Mouse (Mus musculus): ENCODE measurements around the gene Slc4a5.

Gene Slc4a5

GRCm38 (mm10) chr6:83231486-83231885 is 11.9 kb downstream of the Slc4a5 start:
- DNase-seq (ENCODE audit: low read depth, low spot score): no peak

GRCm38 (mm10) chr6:83233306-83233705 is 13.7 kb downstream of the Slc4a5 start:
- DNase-seq (ENCODE audit: low read depth, low spot score): no peak

DNA sequence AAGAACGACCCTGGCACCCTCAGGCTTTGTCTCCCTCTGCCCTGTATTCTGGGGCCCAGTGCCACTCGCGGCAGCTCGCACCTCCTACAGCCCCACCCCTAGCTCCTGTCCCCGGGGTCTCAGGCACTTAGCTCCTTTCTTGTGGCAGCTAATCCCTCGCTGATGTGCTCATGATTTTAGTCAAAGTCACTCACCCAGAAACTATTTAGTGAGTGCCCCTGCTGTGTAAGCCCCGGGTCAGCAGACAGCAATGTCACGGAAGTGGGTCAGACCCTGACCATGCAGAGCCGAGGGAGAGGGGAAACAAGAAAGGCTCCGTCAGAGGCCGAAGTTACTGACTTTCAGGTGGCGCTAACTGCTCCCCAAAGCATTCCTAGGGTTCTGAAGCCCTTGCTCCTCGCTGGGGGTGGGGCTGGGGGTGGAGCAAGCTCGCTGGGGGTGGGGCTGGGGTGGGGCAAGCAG is 14.7 kb downstream of the Slc4a5 start:
- no peak for DNase-seq (ENCODE audit: low read depth, low spot score)

- no peak for DNase-seq (ENCODE audit: low read depth, low spot score)
These were observed 17.5 kb downstream of the Slc4a5 start for GRCm38 (mm10) chr6:83237123-83237522.

- DNase-seq (ENCODE audit: low read depth, low spot score): no peak
These were observed 24.9 kb downstream of the Slc4a5 start for GRCm38 (mm10) chr6:83244422-83245061.

- DNase-seq (ENCODE audit: low read depth, low spot score): no peak
These were observed 25.5 kb downstream of the Slc4a5 start for GRCm38 (mm10) chr6:83245134-83245533.

DNA sequence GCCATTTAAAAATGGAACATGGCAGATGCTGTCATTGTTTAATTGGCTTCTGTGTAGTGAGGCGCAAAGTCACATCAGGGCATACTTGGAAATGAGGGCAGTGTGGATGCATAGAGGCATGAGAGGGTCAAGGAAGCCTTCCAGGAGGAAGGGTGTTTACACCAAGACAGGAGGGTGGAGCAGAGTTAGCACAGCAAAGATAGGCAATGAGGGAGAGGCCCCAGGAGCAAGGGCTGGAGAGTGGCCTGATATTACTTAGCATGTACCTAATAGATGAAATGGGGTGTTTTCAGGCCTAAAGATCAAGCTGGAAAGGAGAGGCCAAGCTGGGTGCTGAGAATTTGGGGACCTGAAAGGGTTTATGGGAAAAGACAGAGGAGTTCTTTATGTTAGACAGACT is 26.4 kb downstream of the Slc4a5 start:
- DNase-seq (ENCODE audit: low read depth, low spot score): no peak

DNA sequence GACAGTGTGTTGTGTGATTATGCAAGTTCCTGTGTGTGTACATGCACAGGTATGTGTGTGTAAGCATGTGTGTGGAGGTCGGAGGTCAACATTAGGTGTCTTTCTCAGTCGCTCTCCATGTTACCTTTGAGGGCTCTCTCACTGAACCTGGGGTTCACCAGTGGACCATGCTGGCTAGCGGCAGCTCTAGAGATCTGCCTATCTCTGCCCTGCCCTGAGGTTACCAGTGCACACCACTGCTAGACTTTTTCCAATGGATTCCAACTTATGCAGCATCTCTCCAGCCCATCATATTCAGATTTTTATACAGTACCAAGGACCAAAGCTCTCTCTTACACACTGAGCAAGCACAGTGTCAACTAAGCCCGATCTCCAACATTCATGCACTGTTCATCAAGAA is 27.1 kb downstream of the Slc4a5 start:
- DNase-seq (ENCODE audit: low read depth, low spot score): no peak

DNA sequence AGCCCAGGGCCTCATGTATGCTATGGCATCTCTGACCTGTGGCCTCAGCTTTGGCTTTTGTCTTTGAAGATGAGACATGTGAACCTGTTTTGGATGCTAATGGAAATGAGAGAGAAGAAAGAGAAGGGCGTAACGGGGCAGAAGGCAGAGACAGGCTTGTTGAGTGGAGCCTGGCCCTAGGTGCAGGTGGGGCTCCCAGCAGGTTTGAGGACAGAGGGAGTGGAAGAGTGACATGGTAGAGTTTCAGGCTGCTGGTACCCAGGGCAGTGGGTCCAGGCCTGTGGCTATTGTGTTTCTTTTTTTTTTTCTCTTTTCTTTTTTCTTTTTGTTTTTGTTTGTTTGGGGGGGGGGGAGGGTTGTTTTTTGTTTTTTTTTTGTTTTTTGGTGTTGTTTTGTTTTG is 27.5 kb downstream of the Slc4a5 start:
- DNase-seq (ENCODE audit: low read depth, low spot score): no peak

DNA sequence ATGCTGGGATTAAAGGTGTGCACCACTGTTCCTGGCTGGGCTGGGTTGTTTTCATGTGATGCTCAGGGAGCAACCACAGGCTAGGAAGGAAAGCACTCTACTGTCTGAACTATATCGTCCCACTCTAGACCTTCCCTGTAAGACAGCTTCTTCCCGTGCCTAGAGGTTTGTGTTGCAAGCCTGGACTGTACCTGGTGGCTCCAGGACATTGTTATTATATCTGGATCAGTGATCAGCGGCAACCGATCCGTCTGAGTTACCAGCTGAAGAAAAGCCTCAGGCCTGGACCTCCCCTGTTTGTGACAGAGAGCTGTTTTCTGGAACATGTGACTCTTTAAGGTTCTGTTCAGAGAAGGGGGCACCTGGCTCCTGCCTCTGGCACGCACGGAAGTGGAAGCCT is 34.6 kb downstream of the Slc4a5 start:
- DNase-seq (ENCODE audit: low read depth, low spot score): no peak

DNA sequence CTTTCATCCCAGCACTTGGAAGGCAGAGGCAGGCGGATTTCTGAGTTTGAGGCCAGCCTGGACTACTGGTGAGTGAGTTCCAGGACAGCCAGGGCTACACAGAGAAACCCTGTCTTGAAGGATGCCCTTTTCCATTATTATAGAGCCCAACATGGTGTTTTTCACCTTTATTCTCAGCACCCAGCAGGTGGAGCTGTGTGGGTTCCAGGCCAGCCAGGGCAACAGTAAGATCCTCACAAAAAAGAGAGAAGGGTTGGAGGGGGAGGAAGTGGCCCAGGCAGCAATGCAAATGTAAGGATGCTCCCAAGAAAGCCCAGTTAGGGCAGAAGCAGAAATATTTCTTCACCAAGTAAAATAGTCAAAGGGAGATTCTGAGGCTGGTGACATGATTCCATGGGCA is 44.9 kb downstream of the Slc4a5 start:
- no peak for DNase-seq (ENCODE audit: low read depth, low spot score)

GRCm38 (mm10) chr6:83265253-83265652 is 45.6 kb downstream of the Slc4a5 start:
- peak; percentile 20 for DNase-seq (ENCODE audit: low read depth, low spot score)

DNA sequence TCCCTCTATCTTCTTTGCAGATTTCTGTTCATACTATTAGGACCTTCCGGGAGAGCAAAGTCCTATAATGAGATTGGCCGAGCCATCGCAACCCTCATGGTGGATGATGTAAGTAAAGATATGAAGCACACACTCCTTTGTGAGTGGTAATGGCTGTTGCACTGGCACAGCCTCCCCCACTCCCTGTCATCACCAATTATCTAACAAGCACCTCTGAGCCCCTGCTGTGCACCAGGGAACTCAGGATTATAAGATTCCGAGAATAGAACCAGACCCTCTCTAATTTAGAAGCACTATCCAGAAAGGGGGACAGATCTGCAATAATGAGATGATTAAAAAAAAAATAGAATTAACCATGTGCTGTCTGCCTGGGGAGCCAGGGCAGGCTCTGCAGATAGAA is 46.0 kb downstream of the Slc4a5 start:
- DNase-seq (ENCODE audit: low read depth, low spot score): no peak

- no peak for DNase-seq (ENCODE audit: low read depth, low spot score)
These were observed 48.0 kb downstream of the Slc4a5 start for GRCm38 (mm10) chr6:83267616-83268015.

DNA sequence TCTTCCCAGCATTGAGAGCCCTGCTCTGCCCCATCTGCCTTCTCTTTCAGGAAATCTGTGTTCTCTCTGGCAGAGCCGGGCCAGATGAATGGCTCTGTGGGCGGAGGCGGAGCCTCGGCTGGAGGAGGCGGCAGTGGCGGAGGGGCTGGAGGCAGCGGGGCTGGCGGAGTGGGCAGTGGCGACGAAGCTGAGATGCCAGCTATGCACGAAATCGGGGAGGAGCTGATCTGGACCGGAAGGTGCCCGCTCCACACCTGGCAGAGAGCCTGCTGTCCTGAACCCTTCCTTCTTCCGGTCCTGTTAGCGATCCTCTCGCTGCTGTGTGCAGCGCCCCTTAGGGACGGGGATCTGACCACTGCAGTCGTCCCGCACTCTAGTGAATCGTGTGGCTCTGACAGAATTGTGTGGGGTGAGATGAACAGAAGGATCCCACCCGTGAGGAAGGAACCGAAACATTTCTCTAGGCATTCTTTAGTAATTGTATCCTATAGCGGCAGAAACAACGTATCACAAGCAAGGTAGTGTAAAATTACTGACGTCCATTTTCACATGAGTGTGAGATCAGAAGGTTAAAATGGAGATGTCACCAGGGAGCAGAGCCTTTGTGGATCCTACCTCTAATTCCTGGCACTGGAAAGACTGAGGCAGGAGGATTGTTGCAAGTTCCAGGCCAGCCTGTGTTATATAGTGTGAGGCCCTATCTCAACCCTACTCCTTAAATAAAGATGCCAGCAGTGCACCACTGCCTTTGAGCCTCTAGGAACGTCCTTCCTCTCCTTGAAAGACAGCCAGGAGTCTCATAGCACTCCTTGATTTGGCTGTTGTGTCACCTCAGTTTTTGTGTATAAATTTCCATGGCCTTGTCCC is 48.7 kb downstream of the Slc4a5 start:
- peak; percentile 80 for DNase-seq (ENCODE audit: low read depth, low spot score)

- peak; percentile 70 for DNase-seq (ENCODE audit: low read depth, low spot score)
These were observed 54.1 kb downstream of the Slc4a5 start for GRCm38 (mm10) chr6:83273733-83274132.

- no peak for DNase-seq (ENCODE audit: low read depth, low spot score)
These were observed 57.5 kb downstream of the Slc4a5 start for GRCm38 (mm10) chr6:83277151-83277550.

DNA sequence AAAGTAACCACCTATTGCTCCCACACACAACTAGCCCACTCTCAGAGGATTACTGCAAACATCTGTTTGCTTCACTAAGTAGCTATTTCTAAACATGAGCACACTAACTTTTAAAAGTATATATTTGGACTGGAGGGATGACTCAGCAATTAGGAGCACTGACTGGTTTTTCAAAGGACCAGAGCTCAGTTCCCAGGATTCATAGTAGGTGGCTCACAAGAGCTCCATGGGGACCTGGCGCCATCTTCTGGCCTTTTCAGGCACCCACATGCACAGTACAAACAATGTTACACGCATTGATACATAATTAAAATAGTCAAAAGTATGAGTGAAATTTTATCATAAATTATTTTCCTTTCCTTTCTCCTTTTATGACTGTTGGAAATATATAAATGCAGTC is 59.3 kb downstream of the Slc4a5 start:
- DNase-seq (ENCODE audit: low read depth, low spot score): peak; percentile 36

GRCm38 (mm10) chr6:83280256-83280955 is 60.8 kb downstream of the Slc4a5 start:
- DNase-seq (ENCODE audit: low read depth, low spot score): peak; percentile 37

DNA sequence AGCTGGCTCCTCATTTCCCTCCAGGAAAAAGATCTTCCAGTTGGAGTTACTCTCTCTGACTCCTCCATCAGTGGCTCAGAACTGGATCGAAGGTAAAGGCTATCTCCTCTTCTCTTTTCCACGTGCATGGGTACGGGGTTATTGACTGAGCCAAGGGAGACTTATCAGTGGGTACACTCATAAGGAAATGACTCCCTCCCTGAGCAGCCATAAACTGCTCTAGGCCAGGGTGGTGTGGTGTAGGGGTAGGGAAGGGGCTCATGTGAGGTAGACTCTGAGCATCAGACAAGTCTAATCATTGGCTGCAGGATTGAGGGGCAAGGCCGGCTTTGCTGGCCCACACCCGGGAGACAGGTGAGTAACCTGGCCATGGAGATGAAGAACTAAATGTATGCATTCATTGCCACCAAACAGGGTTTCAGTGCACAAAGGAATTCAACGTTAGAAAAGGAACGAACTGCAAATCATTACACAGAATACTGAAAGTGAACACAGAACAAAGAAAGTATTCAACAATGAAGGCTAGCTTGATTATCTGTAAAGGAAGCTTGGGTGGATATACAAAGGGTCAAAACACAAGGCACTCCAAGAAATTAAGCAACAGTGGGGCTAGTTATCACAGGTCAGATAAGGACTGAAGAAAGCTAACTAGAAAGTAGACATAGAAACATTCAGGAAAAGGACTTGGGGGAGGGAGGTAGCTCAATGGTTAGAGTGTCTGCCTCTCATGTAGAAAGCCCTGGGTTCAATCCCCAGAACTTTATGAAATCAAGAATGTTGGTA is 81.0 kb downstream of the Slc4a5 start:
- no peak for DNase-seq (ENCODE audit: low read depth, low spot score)

GRCm38 (mm10) chr6:83301294-83301693 is 81.7 kb downstream of the Slc4a5 start:
- no peak for DNase-seq (ENCODE audit: low read depth, low spot score)

DNA sequence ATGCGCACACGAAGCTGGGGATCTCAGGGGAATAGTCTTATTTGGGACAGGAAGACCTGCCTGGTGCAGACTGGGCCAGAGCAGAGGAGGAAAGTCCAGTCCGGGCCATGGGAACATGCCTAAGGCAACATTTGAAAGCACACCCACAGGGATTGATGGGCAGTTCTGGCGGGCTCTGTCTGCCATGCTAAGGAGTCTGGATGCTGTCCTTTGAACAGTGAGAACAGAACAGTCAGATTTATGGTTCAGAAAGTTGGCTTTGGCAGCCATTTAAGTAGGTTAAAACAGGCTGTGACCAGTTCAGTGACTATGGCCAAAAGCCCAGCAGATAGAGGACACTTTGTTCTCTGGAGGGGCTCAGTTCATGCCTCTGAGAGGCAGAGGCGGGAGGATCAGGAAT is 82.6 kb downstream of the Slc4a5 start:
- DNase-seq (ENCODE audit: low read depth, low spot score): no peak
